ENCODE assay signal across 23 mouse cellular contexts in the genomic region with DNA sequence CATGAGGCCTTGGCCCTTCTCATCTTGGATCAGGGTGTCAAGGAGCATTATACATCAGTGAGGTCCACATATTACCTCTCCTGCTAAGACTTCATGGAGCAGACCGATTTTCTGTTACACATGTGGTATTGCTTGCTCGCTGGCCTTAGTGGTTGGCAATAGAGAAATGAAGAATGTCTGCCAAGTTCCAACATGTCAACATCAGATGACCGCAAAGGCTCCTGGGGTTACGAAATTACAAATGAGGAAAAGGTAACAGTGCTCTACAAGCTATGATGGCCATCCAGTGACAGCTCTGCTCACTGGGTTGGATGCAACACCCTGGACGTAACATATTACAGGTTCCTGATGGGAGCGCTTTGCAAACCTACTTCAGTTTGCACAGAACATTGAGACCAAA.
DNase-seq lines count a peak whose midpoint lies in the region; TF ChIP-seq lines count a peak whose summit lies in the region.
"Had no signal": no experiment of that assay in that cellular context is flagged by ENCODE, and none has a peak within 500 bp of the region (broad histone marks: within the 10 kb centered on the region; RNA-seq: fewer than 3 reads in every experiment).

No protein-coding gene starts in this region.

- 95% methylated on average over 6 of the region's 6 CpGs for WGBS in kidney, adult 2 months

- no peaks in the 10 kb centered on the region for H3K4me1 ChIP-seq in kidney, adult 2 months (ENCODE audit: control insufficient read depth, insufficient read depth, low read length)
- H3K4me1 ChIP-seq: embryonic facial prominence, embryonic 12.5 days; embryonic facial prominence, embryonic 15.5 days; forebrain, embryonic 12.5 days; forebrain, embryonic 15.5 days; heart, embryonic 12.5 days; heart, embryonic 15.5 days; hindbrain, embryonic 10.5 days; hindbrain, embryonic 13.5 days had no signal

- no peak for TF ChIP-seq CTCF in kidney, adult 2 months (conservative IDR thresholded peaks at IDR 0.05; ENCODE audit: insufficient read depth, insufficient read length, low read depth, low read length)

- H3K27ac ChIP-seq in kidney, adult 2 months (ENCODE audit: insufficient read depth, low read depth, low read length) = no peak overlapping the region
- H3K27ac ChIP-seq: embryonic facial prominence, embryonic 12.5 days; embryonic facial prominence, embryonic 15.5 days; forebrain, embryonic 12.5 days; forebrain, embryonic 15.5 days; heart, embryonic 15.5 days; hindbrain, embryonic 10.5 days; hindbrain, embryonic 13.5 days had no signal

- no peak for TF ChIP-seq POLR2A in kidney, adult 2 months (IDR thresholded peaks at IDR 0.05; ENCODE audit: low read depth, low read length)

- H3K4me3 ChIP-seq in kidney, adult 2 months (ENCODE audit: insufficient read depth, low read depth, low read length) = no peak overlapping the region
- H3K4me3 ChIP-seq: embryonic facial prominence, embryonic 12.5 days; embryonic facial prominence, embryonic 15.5 days; forebrain, embryonic 12.5 days; forebrain, embryonic 15.5 days; heart, embryonic 12.5 days; heart, embryonic 15.5 days; hindbrain, embryonic 10.5 days; hindbrain, embryonic 13.5 days had no signal

- no peaks in the 10 kb centered on the region for H3K27me3 ChIP-seq in kidney, adult 2 months (replicated peaks; ENCODE audit: control insufficient read depth, insufficient read depth, low read length)
- H3K27me3 ChIP-seq: embryonic facial prominence, embryonic 12.5 days; embryonic facial prominence, embryonic 15.5 days; forebrain, embryonic 12.5 days; forebrain, embryonic 15.5 days; heart, embryonic 12.5 days; heart, embryonic 15.5 days; hindbrain, embryonic 13.5 days had no signal

- peak; percentile 4 for DNase-seq in adrenal gland, adult 2 months
- no peak for DNase-seq in adrenal gland, postnatal 4 days (ENCODE audit: low spot score in 2 of 2)
- DNase-seq in kidney, adult 2 months = peak; percentile 1
- DNase-seq in kidney, adult 11 months = no peak
- DNase-seq in lung, postnatal 25 days (ENCODE audit: low spot score) = peak; percentile 0
- DNase-seq in lung, postnatal 14 days = no peak
- peak; percentile 1 for DNase-seq in skeletal muscle tissue, adult 2 months (ENCODE audit: low read depth, low spot score)
- DNase-seq in retina, embryonic 14.5 days (ENCODE audit: low spot score) = no peak
- DNase-seq: cerebellum, adult 18-20 months; cerebellum, adult 9-10 months; cerebellum, postnatal 14 days; gastrocnemius, postnatal 25 days; heart, adult 18-20 months; heart, postnatal 10 days; heart, postnatal 36 days had no signal

- H3K36me3 ChIP-seq in kidney, adult 2 months (ENCODE audit: control insufficient read depth, insufficient read depth, low read length) = no peaks in the 10 kb centered on the region
- H3K36me3 ChIP-seq: embryonic facial prominence, embryonic 12.5 days; embryonic facial prominence, embryonic 15.5 days; forebrain, embryonic 12.5 days; forebrain, embryonic 15.5 days; heart, embryonic 12.5 days; heart, embryonic 15.5 days; hindbrain, embryonic 10.5 days; hindbrain, embryonic 13.5 days had no signal

Comparison
In these comparisons a context has a peak if more than half of its experiments do, and no peak if none do; other contexts are left out.
1. DNase-seq: peak in adrenal gland, adult 2 months (single experiment), kidney, adult 2 months (single experiment), lung, postnatal 25 days (single experiment) and skeletal muscle tissue, adult 2 months (single experiment); none in adrenal gland, postnatal 4 days (0 of 2), kidney, adult 11 months (single experiment), lung, postnatal 14 days (single experiment) and retina, embryonic 14.5 days (single experiment).